Mouse (Mus musculus) brain, embryonic 14.5 days (tissue): Measurements from ENCODE around the gene Crybb2. TPM values are rescaled to one million over a fixed set of nuclear protein-coding genes. Genes with fewer than 3 reads are reported as not detected.

Experiments
- DNase-seq: peaks from one replicate; pipeline ENCODE4 v3.0.0-alpha.2; 2011; ENCODE audit warnings: low read depth
- CTCF ChIP-seq: fragments of 200-500 bp; IDR thresholded peaks from 2 replicates; pipeline ENCODE4 v1.5.1; 2012; ENCODE audit warnings: inconsistent platforms, mild to moderate bottlenecking, moderate library complexity, borderline replicate concordance; ENCODE audit not compliant: insufficient read depth, insufficient read length; ENCODE audit errors: extremely low read depth
- POLR2A ChIP-seq: fragments of 200-500 bp; IDR thresholded peaks from 2 replicates; pipeline ENCODE4 v1.6.1; 2012; ENCODE audit warnings: mild to moderate bottlenecking, inconsistent platforms, borderline replicate concordance; ENCODE audit not compliant: poor library complexity, insufficient read depth, insufficient read length, severe bottlenecking; ENCODE audit errors: extremely low read depth
- polyA plus RNA-seq: library from polyadenylated mRNA; depleted of rRNA; stranded (reverse); fragments of >200 nt; gene quantifications from 2 replicates; pipeline ENCODE4 v1.2.3, GENCODE M21; 2012

Crybb2 gene
- polyA plus RNA-seq, 1 experiment = not detected

DNA sequence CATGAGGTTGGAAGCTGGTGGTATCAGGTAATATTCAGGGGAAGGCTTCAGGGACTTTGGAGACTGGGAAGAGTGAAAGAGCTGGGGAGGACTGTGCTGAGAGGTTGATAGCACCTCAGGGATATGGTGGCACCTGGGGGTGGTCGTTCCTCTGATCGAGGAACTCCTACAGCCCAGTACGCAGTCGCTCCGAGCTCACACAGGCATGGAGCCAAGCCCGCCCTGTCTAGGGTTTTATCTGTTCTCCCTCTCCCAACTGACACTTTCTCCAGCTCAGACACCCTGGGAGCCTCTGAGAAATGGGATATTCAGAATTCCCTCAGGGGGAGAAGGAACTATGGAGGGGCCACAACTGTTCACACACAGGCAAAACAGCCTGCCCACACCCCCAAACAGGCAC, 29.1 kb downstream of the Crybb2 start:
- TF ChIP-seq POLR2A (no peak), CTCF (no peak)
- peak; percentile 54 for DNase-seq

- no peak for DNase-seq
- TF ChIP-seq POLR2A = no peak
- no peak for TF ChIP-seq CTCF
Measured at GRCm38 (mm10) chr5:113038601-113039000, 31.3 kb downstream of the Crybb2 start.

DNA sequence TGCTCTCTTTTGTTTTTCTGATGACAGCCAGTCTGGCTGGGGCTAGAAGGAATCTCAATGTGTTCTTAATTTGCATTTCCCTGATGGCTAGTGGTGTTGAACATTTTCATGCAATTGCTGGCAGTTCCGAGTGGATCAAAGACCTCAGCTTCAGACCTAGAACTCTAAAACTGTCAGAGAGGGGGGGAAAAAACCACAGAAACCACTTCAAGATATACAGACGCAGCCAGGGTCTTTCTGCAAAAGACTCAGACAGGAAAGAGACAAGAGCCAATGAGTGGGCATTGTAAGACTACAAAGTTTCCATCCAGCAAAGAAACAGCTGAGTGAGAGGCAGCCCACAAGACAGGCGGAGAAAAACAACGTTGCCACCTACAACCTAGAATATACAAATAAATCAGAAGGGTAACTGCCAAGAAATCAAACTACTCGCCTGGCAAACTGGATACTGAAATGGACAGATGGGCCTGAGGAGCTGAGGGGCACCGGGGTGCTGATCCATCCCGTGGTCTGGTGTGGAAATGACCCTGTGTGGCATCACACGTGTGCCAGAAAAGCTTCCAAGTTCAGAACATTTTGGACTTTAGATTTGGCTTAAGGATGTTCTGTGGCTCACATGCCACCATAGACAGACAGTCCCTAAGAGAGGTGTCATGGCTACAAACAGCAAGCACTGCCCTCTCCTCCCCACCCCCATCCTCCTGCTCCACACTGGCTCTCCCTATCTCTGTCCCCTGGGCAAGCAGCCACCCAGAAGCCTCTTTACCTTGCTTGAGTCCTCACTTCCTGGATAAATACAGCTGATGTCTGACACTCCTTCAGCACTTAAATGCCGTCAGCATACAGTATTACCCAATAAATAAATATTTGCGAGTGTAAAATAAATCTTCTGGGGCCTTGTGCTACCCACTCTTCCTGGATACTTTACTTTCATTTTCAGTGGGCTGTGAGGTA, 34.5 kb downstream of the Crybb2 start:
- peak; percentile 67 for DNase-seq
- TF ChIP-seq POLR2A (no peak), CTCF (no peak)

GRCm38 (mm10) chr5:113031201-113031754, 38.6 kb downstream of the Crybb2 start:
- TF ChIP-seq CTCF (no peak), POLR2A (no peak)
- peak; percentile 73 for DNase-seq

- TF ChIP-seq POLR2A = no peak
- no peak for TF ChIP-seq CTCF
Measured at GRCm38 (mm10) chr5:113030082-113030481, 39.8 kb downstream of the Crybb2 start.

GRCm38 (mm10) chr5:113026706-113027105, 43.2 kb downstream of the Crybb2 start:
- no peak for DNase-seq
- TF ChIP-seq POLR2A = no peak
- no peak for TF ChIP-seq CTCF

More at GRCm38 (mm10) chr5:113030082-113030481, 39.8 kb downstream of the Crybb2 start:
- DNase-seq = peak; percentile 49

- no peak for TF ChIP-seq POLR2A
- TF ChIP-seq CTCF = no peak
- DNase-seq = peak; percentile 63
Measured at GRCm38 (mm10) chr5:113024154-113024764, 45.7 kb downstream of the Crybb2 start.

GRCm38 (mm10) chr5:113018190-113018589, 51.7 kb downstream of the Crybb2 start:
- DNase-seq = no peak
- no peak for TF ChIP-seq CTCF
- no peak for TF ChIP-seq POLR2A

GRCm38 (mm10) chr5:113017004-113017403, 52.9 kb downstream of the Crybb2 start:
- no peak for TF ChIP-seq POLR2A
- TF ChIP-seq CTCF = no peak
- no peak for DNase-seq

- peak; percentile 70 for DNase-seq
- TF ChIP-seq CTCF (no peak), POLR2A (peak; percentile 84)
Measured at GRCm38 (mm10) chr5:113015236-113016061, 54.5 kb downstream of the Crybb2 start, which contains the start of gene Grk3. Gene Grk3, minus strand, starts transcription at chr5:113015791.

GRCm38 (mm10) chr5:113014808-113015235, 55.1 kb downstream of the Crybb2 start:
- peak; percentile 65 for DNase-seq
- TF ChIP-seq CTCF (peak; percentile 13; the same call in 1 of the 2 replicates), POLR2A (no peak)
